Mouse (Mus musculus) forebrain, postnatal 0 days (tissue): ENCODE data around the gene Klf12. TPM values are rescaled to one million over a fixed set of nuclear protein-coding genes. Genes with fewer than 3 reads are reported as not detected.
"Not testable (repeated sequence)": the region's sequence is repeated elsewhere in the genome, so short reads cannot be mapped to it uniquely, and the experiment has no call there.

ENCODE experiments used
- ATAC-seq: fragments of 200-750 bp; cut with Nextera tagmentation; 2 replicates; pipeline ENCODE4 v1.8.0; 2017; ENCODE audit warnings: mild to moderate bottlenecking, moderate library complexity
- DNase-seq: peaks from one replicate; pipeline ENCODE4 v3.0.0-alpha.2; 2015
- H3K27ac ChIP-seq: fragments of 300-500 bp; sonication (generic); 2 replicates; pipeline ENCODE4 v1.5.1; 2014; ENCODE audit warnings: low read depth, mild to moderate bottlenecking, antibody characterized with exemption, low read length, moderate library complexity, mixed read lengths
- H3K27me3 ChIP-seq: fragments of 300-500 bp; sonication (generic); 2 replicates; pipeline ENCODE4 v1.6.1; 2014; ENCODE audit warnings: mild to moderate bottlenecking, low read length, mixed read lengths; ENCODE audit not compliant: insufficient read depth
- H3K36me3 ChIP-seq: fragments of 300-500 bp; sonication (generic); 2 replicates; pipeline ENCODE4 v1.6.1; 2014; ENCODE audit warnings: mild to moderate bottlenecking, moderate library complexity; ENCODE audit not compliant: insufficient read depth
- H3K4me1 ChIP-seq: fragments of 300-500 bp; sonication (generic); 2 replicates; pipeline ENCODE4 v1.6.1; 2014; ENCODE audit warnings: antibody characterized with exemption; ENCODE audit not compliant: insufficient read depth
- H3K4me2 ChIP-seq: fragments of 300-500 bp; sonication (generic); 2 replicates; pipeline ENCODE4 v1.6.1; 2014; ENCODE audit warnings: low read depth, mild to moderate bottlenecking, moderate library complexity
- H3K4me3 ChIP-seq: fragments of 300-500 bp; sonication (generic); 2 replicates; pipeline ENCODE4 v1.5.1; 2014; ENCODE audit warnings: low read depth, low read length, mixed read lengths
- H3K9ac ChIP-seq: fragments of 300-500 bp; sonication (generic); 2 replicates; pipeline ENCODE4 v1.6.1; 2014; ENCODE audit warnings: mild to moderate bottlenecking
- H3K9me3 ChIP-seq: fragments of 300-500 bp; sonication (generic); 2 replicates; pipeline ENCODE4 v1.6.1; 2016; ENCODE audit warnings: low read length
- CTCF ChIP-seq: sonication (generic); IDR thresholded peaks from 2 replicates; pipeline ENCODE4 v1.5.1; 2016; ENCODE audit warnings: antibody characterized with exemption, control low read depth, low read depth
- WGBS: fragments of 180-500 bp; shearing (Covaris S2); extraction: QIAGEN DNeasy Blood & Tissue Kit; methylation state at CpG from one replicate; pipeline ENCODE4 v1.1.7; 2014; 5-methylcytosine and 5-hydroxymethylcytosine counted together
- polyA plus RNA-seq: library from polyadenylated mRNA; unstranded; fragments of >200 nt; fragmentation: Nextera tagmentation; extraction: Ambion mirVana; gene quantifications from 2 replicates; pipeline ENCODE4 v1.2.1, GENCODE M21; 2015
- total RNA-seq: library from RNA; depleted of rRNA; stranded (reverse); fragments of >200 nt; gene quantifications from 2 replicates; pipeline ENCODE4 v1.2.3, GENCODE M21; 2014

Klf12 gene
- total and polyA plus RNA-seq, 2 experiments from 2014 or later: 24.4 to 47.9 TPM

- Histone ChIP-seq H3K36me3 (no peaks in the 10 kb centered on the region), H3K9me3 (no peaks in the 10 kb centered on the region), H3K27ac (no peak overlapping the region), H3K4me3 (no peak overlapping the region), H3K27me3 (no peaks in the 10 kb centered on the region), H3K4me1 (no peaks in the 10 kb centered on the region), H3K9ac (no peak overlapping the region), H3K4me2 (no peak overlapping the region)
- DNase-seq: no peak
- 59% methylated on average over 14 of the region's 14 CpGs for WGBS
- ATAC-seq: no peak
- TF ChIP-seq CTCF: no peak
These were observed 390.4 kb downstream of the Klf12 start for GRCm38 (mm10) chr14:99894062-99894461.

GRCm38 (mm10) chr14:99886503-99886902, 398.0 kb downstream of the Klf12 start:
- no peak for TF ChIP-seq CTCF
- Histone ChIP-seq H3K4me1 (no peaks in the 10 kb centered on the region), H3K27me3 (no peaks in the 10 kb centered on the region), H3K9me3 (no peaks in the 10 kb centered on the region), H3K4me2 (no peak overlapping the region), H3K36me3 (no peaks in the 10 kb centered on the region), H3K9ac (no peak overlapping the region), H3K4me3 (no peak overlapping the region), H3K27ac (no peak overlapping the region)
- WGBS: 84% methylated on average over 2 of the region's 2 CpGs
- ATAC-seq (no peak), DNase-seq (no peak)

- H3K9ac ChIP-seq: no peak overlapping the region
- H3K4me1 ChIP-seq: no peaks in the 10 kb centered on the region
- no peak overlapping the region for H3K4me2 ChIP-seq
- no peaks in the 10 kb centered on the region for H3K36me3 ChIP-seq
- no peak overlapping the region for H3K4me3 ChIP-seq
- no peak for TF ChIP-seq CTCF
- ATAC-seq (no peak), DNase-seq (no peak)
- 82% methylated on average over 2 of the region's 2 CpGs for WGBS
- H3K9me3 ChIP-seq: no peaks in the 10 kb centered on the region
- no peak overlapping the region for H3K27ac ChIP-seq
- no peaks in the 10 kb centered on the region for H3K27me3 ChIP-seq
These were observed 398.9 kb downstream of the Klf12 start for GRCm38 (mm10) chr14:99885562-99885961.

GRCm38 (mm10) chr14:99885128-99885527, 399.4 kb downstream of the Klf12 start:
- no peak for DNase-seq
- H3K9me3 ChIP-seq: no peaks in the 10 kb centered on the region
- H3K4me2 ChIP-seq: no peak overlapping the region
- TF ChIP-seq CTCF: no peak
- no peak overlapping the region for H3K27ac ChIP-seq
- H3K4me3 ChIP-seq: no peak overlapping the region
- ATAC-seq: no peak; the same call in 1 of the 2 replicates
- 37% methylated on average over 4 of the region's 4 CpGs for WGBS
- no peaks in the 10 kb centered on the region for H3K4me1 ChIP-seq
- no peaks in the 10 kb centered on the region for H3K36me3 ChIP-seq
- H3K27me3 ChIP-seq: no peaks in the 10 kb centered on the region
- H3K9ac ChIP-seq: no peak overlapping the region

GRCm38 (mm10) chr14:99876791-99877578, 407.5 kb downstream of the Klf12 start:
- DNase-seq: no peak
- H3K36me3 ChIP-seq: peaks cover 8% of the 10 kb centered on the region; the same call in 1 of the 2 replicates
- no peaks in the 10 kb centered on the region for H3K9me3 ChIP-seq
- no peak for ATAC-seq
- no peak overlapping the region for H3K4me2 ChIP-seq
- TF ChIP-seq CTCF: no peak
- no peak overlapping the region for H3K9ac ChIP-seq
- 69% methylated on average over 5 of the region's 5 CpGs for WGBS
- no peak overlapping the region for H3K27ac ChIP-seq
- H3K4me3 ChIP-seq: no peak overlapping the region
- H3K27me3 ChIP-seq: no peaks in the 10 kb centered on the region
- H3K4me1 ChIP-seq: 0 out of 2 replicates have a peak, but pooled peaks cover 2% of the 10 kb centered on the region

- Histone ChIP-seq H3K9me3 (no peaks in the 10 kb centered on the region), H3K27ac (no peak overlapping the region), H3K4me1 (0 out of 2 replicates have a peak, but pooled peaks cover 4% of the 10 kb centered on the region), H3K4me2 (no peak overlapping the region), H3K4me3 (no peak overlapping the region), H3K36me3 (peaks cover 8% of the 10 kb centered on the region; the same call in 1 of the 2 replicates), H3K27me3 (no peaks in the 10 kb centered on the region), H3K9ac (no peak overlapping the region)
- ATAC-seq (no peak), DNase-seq (no peak)
- TF ChIP-seq CTCF: no peak
- WGBS: 90% methylated on average over 5 of the region's 5 CpGs
These were observed 410.8 kb downstream of the Klf12 start for GRCm38 (mm10) chr14:99873725-99874124.

GRCm38 (mm10) chr14:99856158-99857011, 428.1 kb downstream of the Klf12 start:
- Histone ChIP-seq H3K27me3 (no peaks in the 10 kb centered on the region), H3K4me1 (no peaks in the 10 kb centered on the region), H3K4me2 (no peak overlapping the region), H3K36me3 (no peaks in the 10 kb centered on the region), H3K9me3 (no peaks in the 10 kb centered on the region), H3K9ac (no peak overlapping the region), H3K4me3 (no peak overlapping the region), H3K27ac (peak overlapping the region; percentile 55)
- ATAC-seq (peak; percentile 62), DNase-seq (no peak)
- WGBS: 78% methylated on average over 14 of the region's 14 CpGs
- no peak for TF ChIP-seq CTCF

GRCm38 (mm10) chr14:99854467-99854807, 430.0 kb downstream of the Klf12 start:
- H3K4me2 ChIP-seq, H3K4me1 ChIP-seq, H3K9me3 ChIP-seq, H3K4me3 ChIP-seq, DNase-seq, H3K36me3 ChIP-seq, ATAC-seq, H3K27me3 ChIP-seq, H3K27ac ChIP-seq, H3K9ac ChIP-seq: not testable (repeated sequence)

- not testable (repeated sequence) for H3K9ac ChIP-seq, H3K4me1 ChIP-seq, H3K27me3 ChIP-seq, H3K9me3 ChIP-seq, H3K27ac ChIP-seq, DNase-seq, ATAC-seq, H3K4me3 ChIP-seq, H3K4me2 ChIP-seq, H3K36me3 ChIP-seq
- 93% methylated on average over 4 of the region's 4 CpGs for WGBS
These were observed 430.6 kb downstream of the Klf12 start for GRCm38 (mm10) chr14:99853769-99854466.
